Mouse (Mus musculus): ENCODE measurements around the gene Eif4b.

GRCm38 (mm10) chr15:102117461-102118443 lies 44.2 kb downstream of the Eif4b start:
- TF ChIP-seq CTCF (IDR thresholded peaks at IDR 0.05) (peak; percentile 71), EP300 (IDR thresholded peaks at IDR 0.05) (no peak)

Measured in lung, postnatal 0 days (tissue).